Mouse (Mus musculus): ENCODE data around the gene Lrig1. TPM values are rescaled to one million over a fixed set of nuclear protein-coding genes. Genes with fewer than 3 reads are reported as not detected.

Lrig1 gene
- 45.8 TPM for polyA plus RNA-seq (2021)

- TF ChIP-seq CTCF (IDR thresholded peaks at IDR 0.05): no peak
- DNase-seq (ENCODE audit: low read depth, low spot score) (peak; percentile 87), ATAC-seq (peak; percentile 97)
- ChIA-PET CTCF (no interaction called here), POLR2A (interaction anchor here (0.9 to 1.8 kb wide), 5 partner anchors 52 to 269 kb away, joined by 3 to 7 read pairs (median 4); no protein-coding TSS in a partner anchor)
- in situ Hi-C loops (cut with MboI; ENCODE audit: low pct_unique_long_range_greater_than_20kb): loop anchor here (5.0 kb wide), 1 partner anchor 158 kb away; no protein-coding TSS in a partner anchor
- no peaks in the 10 kb centered on the region for H3K27me3 ChIP-seq
Measured at GRCm38 (mm10) chr6:94700067-94700491, at the start of gene Lrig1. Lrig1 (minus strand) TSS chr6:94700158.

- H3K27me3 ChIP-seq: no peaks in the 10 kb centered on the region
- DNase-seq (ENCODE audit: low read depth, low spot score) (no peak), ATAC-seq (no peak)
- in situ Hi-C loops (cut with MboI; ENCODE audit: low pct_unique_long_range_greater_than_20kb): no loop called here
- CTCF ChIA-PET: no interaction called here
- POLR2A ChIA-PET: interaction anchor here (0.6 kb wide), 1 partner anchor 1811 kb away, joined by 3 read pairs; no protein-coding TSS in a partner anchor
- TF ChIP-seq CTCF (IDR thresholded peaks at IDR 0.05): no peak
Measured at GRCm38 (mm10) chr6:94749626-94750025, 49.7 kb upstream of the Lrig1 start.

GRCm38 (mm10) chr6:94748361-94748760, 48.4 kb upstream of the Lrig1 start:
- no peaks in the 10 kb centered on the region for H3K27me3 ChIP-seq
- DNase-seq (ENCODE audit: low read depth, low spot score) (peak; percentile 41), ATAC-seq (no peak)
- ChIA-PET CTCF (no interaction called here), POLR2A (no interaction called here)
- no peak for TF ChIP-seq CTCF (IDR thresholded peaks at IDR 0.05)
- in situ Hi-C loops (cut with MboI; ENCODE audit: low pct_unique_long_range_greater_than_20kb): no loop called here

- ChIA-PET CTCF (interaction anchor here (0.9 kb wide), 1 partner anchor 220 kb away, joined by 3 read pairs; no protein-coding TSS in a partner anchor), POLR2A (no interaction called here)
- in situ Hi-C loops (cut with MboI; ENCODE audit: low pct_unique_long_range_greater_than_20kb): no loop called here
- TF ChIP-seq CTCF (IDR thresholded peaks at IDR 0.05): no peak
- DNase-seq (ENCODE audit: low read depth, low spot score) (no peak), ATAC-seq (no peak)
- H3K27me3 ChIP-seq: no peaks in the 10 kb centered on the region
Measured at GRCm38 (mm10) chr6:94740117-94740729, 40.3 kb upstream of the Lrig1 start.

- no peak for TF ChIP-seq CTCF (IDR thresholded peaks at IDR 0.05)
- CTCF ChIA-PET: interaction anchor here (1.2 kb wide), 2 partner anchors 9 to 20 kb away, joined by 3 read pairs; no protein-coding TSS in a partner anchor
- H3K27me3 ChIP-seq: no peaks in the 10 kb centered on the region
- DNase-seq (ENCODE audit: low read depth, low spot score) (no peak), ATAC-seq (no peak)
- in situ Hi-C loops (cut with MboI; ENCODE audit: low pct_unique_long_range_greater_than_20kb): no loop called here
- POLR2A ChIA-PET: no interaction called here
Measured at GRCm38 (mm10) chr6:94738647-94739046, 38.7 kb upstream of the Lrig1 start.

- H3K27me3 ChIP-seq: no peaks in the 10 kb centered on the region
- DNase-seq (ENCODE audit: low read depth, low spot score): no peak
- CTCF ChIA-PET: no interaction called here
- no peak for TF ChIP-seq CTCF (IDR thresholded peaks at IDR 0.05)
- ATAC-seq: no peak
- in situ Hi-C loops (cut with MboI; ENCODE audit: low pct_unique_long_range_greater_than_20kb): no loop called here
- POLR2A ChIA-PET: no interaction called here
Measured at GRCm38 (mm10) chr6:94733878-94734277, 33.9 kb upstream of the Lrig1 start.

- no peak for DNase-seq (ENCODE audit: low read depth, low spot score)
- CTCF ChIA-PET: interaction anchor here (0.9 to 1.6 kb wide), 3 partner anchors 8 to 20 kb away, joined by 3 to 4 read pairs (median 4); no protein-coding TSS in a partner anchor
Measured at GRCm38 (mm10) chr6:94729847-94730246, 29.9 kb upstream of the Lrig1 start.

GRCm38 (mm10) chr6:94729132-94729531, 29.2 kb upstream of the Lrig1 start:
- DNase-seq (ENCODE audit: low read depth, low spot score): no peak

More at GRCm38 (mm10) chr6:94729847-94730246, 29.9 kb upstream of the Lrig1 start:
- H3K27me3 ChIP-seq: no peaks in the 10 kb centered on the region
- in situ Hi-C loops (cut with MboI; ENCODE audit: low pct_unique_long_range_greater_than_20kb): no loop called here
- no peak for TF ChIP-seq CTCF (IDR thresholded peaks at IDR 0.05)
- ATAC-seq: no peak
- POLR2A ChIA-PET: interaction anchor here (0.6 kb wide), 1 partner anchor 26 kb away, joined by 3 read pairs; no protein-coding TSS in a partner anchor

GRCm38 (mm10) chr6:94724612-94725011, 24.7 kb upstream of the Lrig1 start:
- in situ Hi-C loops (cut with MboI; ENCODE audit: low pct_unique_long_range_greater_than_20kb): no loop called here
- ChIA-PET CTCF (interaction anchor here (0.7 kb wide), 1 partner anchor 143 kb away, joined by 3 read pairs; no protein-coding TSS in a partner anchor), POLR2A (no interaction called here)
- no peak for ATAC-seq
- no peak for TF ChIP-seq CTCF (IDR thresholded peaks at IDR 0.05)
- no peaks in the 10 kb centered on the region for H3K27me3 ChIP-seq
- no peak for DNase-seq (ENCODE audit: low read depth, low spot score)

More at GRCm38 (mm10) chr6:94729132-94729531, 29.2 kb upstream of the Lrig1 start:
- POLR2A ChIA-PET: interaction anchor here (0.6 kb wide), 1 partner anchor 26 kb away, joined by 3 read pairs; no protein-coding TSS in a partner anchor
- TF ChIP-seq CTCF (IDR thresholded peaks at IDR 0.05): no peak
- in situ Hi-C loops (cut with MboI; ENCODE audit: low pct_unique_long_range_greater_than_20kb): no loop called here
- no peaks in the 10 kb centered on the region for H3K27me3 ChIP-seq
- CTCF ChIA-PET: interaction anchor here (1.3 to 1.6 kb wide), 2 partner anchors 8 to 19 kb away, joined by 4 read pairs; no protein-coding TSS in a partner anchor
- no peak for ATAC-seq

- in situ Hi-C loops (cut with MboI; ENCODE audit: low pct_unique_long_range_greater_than_20kb): no loop called here
- DNase-seq (ENCODE audit: low read depth, low spot score) (no peak), ATAC-seq (no peak)
- ChIA-PET POLR2A (no interaction called here), CTCF (no interaction called here)
- no peak for TF ChIP-seq CTCF (IDR thresholded peaks at IDR 0.05)
- no peaks in the 10 kb centered on the region for H3K27me3 ChIP-seq
Measured at GRCm38 (mm10) chr6:94718607-94719346, 18.8 kb upstream of the Lrig1 start.
